Mouse (Mus musculus) megakaryocyte, embryonic 14.5 days (primary cell): Measurements from ENCODE around the gene Herc4.

Experiments used
- FLI1 ChIP-seq: IDR thresholded peaks from 2 replicates; pipeline ENCODE4 v1.6.1; 2012; ENCODE audit warnings: low read length, inconsistent platforms, mixed read lengths
- GATA1 ChIP-seq: IDR thresholded peaks from 3 replicates; pipeline ENCODE4 v1.6.1; 2012; ENCODE audit warnings: mixed read lengths, low read length, inconsistent platforms, borderline replicate concordance

GRCm38 (mm10) chr10:63327091-63327490 lies 83.5 kb downstream of the Herc4 start:
- TF ChIP-seq GATA1, result no peak
- no peak for TF ChIP-seq FLI1
